Mouse (Mus musculus): Measurements from ENCODE around the gene Ppp4r4. TPM values are rescaled to one million over a fixed set of nuclear protein-coding genes. Genes with fewer than 3 reads are reported as not detected.

The Ppp4r4 gene
- 3.9 and 4.1 TPM in 2 replicates for polyA plus RNA-seq (2015; fragmentation: Nextera tagmentation; extraction: Ambion mirVana)

DNA sequence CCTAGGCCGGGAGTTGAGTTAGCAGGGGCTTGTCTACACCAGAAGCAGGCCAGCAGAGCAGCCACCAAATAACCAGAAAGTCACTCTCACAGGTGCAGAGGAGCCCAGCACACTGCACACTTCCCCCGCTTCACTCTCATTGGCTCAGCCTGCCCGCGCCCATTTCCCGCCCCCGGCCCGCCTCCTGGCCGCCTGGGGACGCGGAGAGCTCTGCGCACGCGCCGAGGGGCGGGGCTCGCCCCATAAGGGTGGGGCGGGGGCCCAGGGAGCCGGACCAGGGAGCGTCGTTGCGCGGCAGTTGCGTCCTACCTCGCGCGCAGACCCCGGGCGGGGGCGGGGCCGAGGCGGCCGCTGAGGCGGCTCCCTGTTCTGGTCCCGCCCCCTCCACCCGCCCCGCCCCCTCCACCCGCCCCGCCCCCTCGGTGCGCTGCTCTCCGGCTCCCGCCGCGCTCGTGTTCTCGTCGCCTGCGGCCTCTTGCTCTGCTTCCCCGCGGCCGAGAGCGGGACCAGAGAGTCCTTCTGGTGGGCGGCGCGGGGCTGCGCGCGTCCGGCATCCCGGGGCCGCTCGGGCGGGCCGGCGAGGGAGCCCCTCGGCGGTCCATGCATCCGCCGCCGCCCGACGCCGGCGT is at the start of gene Ppp4r4:
Ppp4r4 (plus strand) TSS at position 264 of the 629 bp plus-strand sequence.

DNA sequence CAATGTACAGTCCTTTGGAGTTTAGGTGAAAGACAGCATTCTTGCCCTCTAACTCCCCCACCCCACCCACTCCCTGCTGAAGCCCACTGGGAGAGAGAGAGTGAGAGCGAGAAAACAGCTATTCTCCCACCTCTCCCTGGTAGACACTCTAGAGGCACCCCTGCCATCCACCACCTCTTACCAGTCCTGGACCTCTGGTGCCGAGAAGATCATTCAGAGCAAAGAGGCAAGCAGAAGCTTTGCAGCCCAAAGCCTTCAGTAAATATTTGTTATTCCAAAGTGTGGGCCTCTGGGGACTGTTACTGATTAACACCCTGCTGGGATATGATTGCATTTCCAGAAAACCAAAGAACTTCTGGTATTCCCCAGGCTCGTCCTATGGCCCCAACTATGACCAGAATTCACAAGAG is 99.1 kb downstream of the Ppp4r4 start, which contains the start of gene Serpina10:
Serpina10 (minus strand) TSS at position 242 of the 410 bp plus-strand sequence.

DNA sequence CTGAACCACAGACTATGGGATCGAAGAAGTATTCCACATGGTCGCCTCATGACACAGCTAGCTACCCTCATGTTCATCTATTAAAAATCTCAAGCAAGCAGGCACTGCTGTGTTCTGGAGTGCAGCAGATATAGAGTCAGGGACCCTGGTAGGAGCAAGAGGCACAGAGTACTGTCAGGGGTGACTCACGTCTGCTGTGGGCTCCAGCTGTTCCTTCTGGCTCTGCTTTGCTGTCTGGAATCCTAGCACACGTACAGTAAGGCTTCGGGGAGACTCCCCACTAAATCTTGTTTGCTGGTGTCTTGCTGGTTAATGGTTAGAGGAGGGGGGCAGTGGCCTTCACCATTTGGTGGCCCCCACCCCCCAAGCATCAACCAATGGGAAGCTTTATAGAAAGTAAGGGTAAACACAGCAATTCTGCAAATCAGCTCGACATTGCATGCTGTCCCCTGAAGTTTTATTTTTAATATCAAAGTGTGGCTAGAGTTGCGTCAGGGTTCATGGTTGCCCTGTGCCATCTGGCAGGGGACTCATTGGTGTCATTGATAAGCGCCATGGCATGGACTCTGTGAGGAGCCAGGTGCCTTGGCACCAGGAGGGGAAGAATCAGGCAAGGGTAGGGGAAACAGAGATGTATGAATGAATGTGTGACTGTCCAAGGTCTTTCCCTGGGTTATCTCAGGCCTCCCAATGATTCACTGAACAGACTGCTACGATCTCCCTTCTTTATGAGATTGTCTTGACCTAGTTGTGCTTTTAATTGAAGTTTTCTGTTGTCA is 125.0 kb downstream of the Ppp4r4 start, which contains the start of gene Serpina6:
Serpina6 (minus strand) TSS at position 365 of the 779 bp plus-strand sequence.

Other genes starting within 250 kb of the Ppp4r4 start
- gene Fam181a, start 221.3 kb upstream of the Ppp4r4 start, polyA plus RNA-seq (2015; fragmentation: Nextera tagmentation; extraction: Ambion mirVana) = 7.6 and 9.2 TPM in 2 replicates
- gene Asb2, start 176.3 kb upstream of the Ppp4r4 start, polyA plus RNA-seq (2015; fragmentation: Nextera tagmentation; extraction: Ambion mirVana) = 3.0 and 3.7 TPM in 2 replicates
- 17.4 and 19.8 TPM in 2 replicates for gene Otub2, start 143.6 kb upstream of the Ppp4r4 start, polyA plus RNA-seq (2015; fragmentation: Nextera tagmentation; extraction: Ambion mirVana)
- 0.55 and 0.62 TPM in 2 replicates for gene 9330161L09Rik, start 124.5 kb upstream of the Ppp4r4 start, polyA plus RNA-seq (2015; fragmentation: Nextera tagmentation; extraction: Ambion mirVana)
- gene Ddx24, start 106.5 kb upstream of the Ppp4r4 start, polyA plus RNA-seq (2015; fragmentation: Nextera tagmentation; extraction: Ambion mirVana) = 208 and 244 TPM in 2 replicates
- 26.1 and 33.4 TPM in 2 replicates for gene Ifi27, start 98.1 kb upstream of the Ppp4r4 start, polyA plus RNA-seq (2015; fragmentation: Nextera tagmentation; extraction: Ambion mirVana)
- gene Ifi27l2a, start 88.6 kb upstream of the Ppp4r4 start, polyA plus RNA-seq (2015; fragmentation: Nextera tagmentation; extraction: Ambion mirVana) = 18.3 and 28.9 TPM in 2 replicates
- not detected in 2 replicates for gene Ifi27l2b, start 75.1 kb upstream of the Ppp4r4 start, polyA plus RNA-seq (2015; fragmentation: Nextera tagmentation; extraction: Ambion mirVana)
- 0.08 and 0.09 TPM in 2 replicates for gene Serpina10, start 99.2 kb downstream of the Ppp4r4 start, polyA plus RNA-seq (2015; fragmentation: Nextera tagmentation; extraction: Ambion mirVana)
- not detected in 2 replicates for gene Serpina6, start 124.9 kb downstream of the Ppp4r4 start, polyA plus RNA-seq (2015; fragmentation: Nextera tagmentation; extraction: Ambion mirVana)
- gene Serpina16, start 143.9 kb downstream of the Ppp4r4 start, polyA plus RNA-seq (2015; fragmentation: Nextera tagmentation; extraction: Ambion mirVana) = not detected in 2 replicates
- not detected in 2 replicates for gene Serpina1f, start 163.2 kb downstream of the Ppp4r4 start, polyA plus RNA-seq (2015; fragmentation: Nextera tagmentation; extraction: Ambion mirVana)
- gene Serpina1d, start 241.3 kb downstream of the Ppp4r4 start, polyA plus RNA-seq (2015; fragmentation: Nextera tagmentation; extraction: Ambion mirVana) = 0.12 and 0.41 TPM in 2 replicates

Data from neural tube, postnatal 0 days (tissue).